Comparison of ENCODE assay signal across 1 mouse cellular context in the genomic region with DNA sequence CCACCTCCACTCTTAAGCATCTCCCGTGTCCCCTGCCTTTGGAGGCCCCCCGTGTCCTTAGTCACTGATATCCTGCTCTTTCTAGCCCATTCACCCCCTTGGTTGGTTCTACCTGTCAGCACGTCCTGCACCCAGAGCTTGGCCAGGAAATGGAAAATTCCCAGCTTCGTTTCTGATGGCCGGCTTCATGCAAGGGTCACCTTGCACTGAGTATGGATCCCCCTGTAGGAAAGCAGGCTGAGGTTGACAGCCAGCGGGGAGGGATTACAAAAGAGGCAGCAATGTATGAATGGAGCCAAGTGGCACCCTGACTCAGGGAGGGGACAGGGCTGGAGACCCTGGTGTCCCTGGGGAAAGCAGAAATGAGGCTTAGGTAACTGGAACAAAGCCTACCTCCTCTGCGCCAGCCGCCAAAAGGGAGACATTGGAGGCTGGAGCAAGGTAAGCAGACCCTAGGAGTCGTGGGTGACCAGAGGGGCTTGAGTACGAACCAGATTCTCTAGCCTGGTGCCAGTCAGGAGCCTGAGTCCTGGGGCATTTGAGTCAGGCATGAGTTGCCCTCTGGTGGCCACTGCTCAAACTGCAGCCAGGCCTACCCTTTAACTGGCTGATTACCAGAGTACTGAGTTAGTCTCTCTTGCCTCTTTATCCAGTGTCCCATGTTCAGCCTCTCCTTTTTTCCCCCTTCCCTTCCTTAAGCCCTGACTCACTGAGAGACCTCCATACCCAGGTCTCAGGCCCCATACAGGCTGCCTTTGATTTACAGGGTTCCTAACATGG.
TF ChIP-seq lines count a peak whose summit lies in the region.

No protein-coding gene starts in this region.

TF ChIP-seq in MEL, 35 proteins besides CTCF, POLR2A, EP300 and RAD21:
- no peak for TF ChIP-seq HCFC1 (IDR thresholded peaks at IDR 0.05; ENCODE audit: low read depth, low read length)
- TF ChIP-seq KAT2A (conservative IDR thresholded peaks at IDR 0.05; ENCODE audit: low read depth, low read length) = no peak
- no peak for TF ChIP-seq USF2 (IDR thresholded peaks at IDR 0.05; ENCODE audit: borderline replicate concordance in 1 of 2, insufficient read depth in 1 of 2, low read depth in 1 of 2, low read length in 2 of 2)
- no peak for TF ChIP-seq JUND (IDR thresholded peaks at IDR 0.05; ENCODE audit: low read depth, low read length)
- no peak for TF ChIP-seq CHD1 (IDR thresholded peaks at IDR 0.05; ENCODE audit: low read depth, low read length)
- no peak for TF ChIP-seq NRF1 (IDR thresholded peaks at IDR 0.05; ENCODE audit: insufficient read depth, low read depth, low read length, poor library complexity, severe bottlenecking)
- no peak for TF ChIP-seq POLR2AphosphoS2 (IDR thresholded peaks at IDR 0.05; ENCODE audit: low read length)
- no peak for TF ChIP-seq MYB (IDR thresholded peaks at IDR 0.05; ENCODE audit: low read depth, low read length)
- TF ChIP-seq ZMIZ1 (IDR thresholded peaks at IDR 0.05; ENCODE audit: low read depth, low read length) = no peak
- TF ChIP-seq SMC3 (IDR thresholded peaks at IDR 0.05; ENCODE audit: low read depth, low read length) = peak; percentile 90
- TF ChIP-seq ZC3H11A (IDR thresholded peaks at IDR 0.05; ENCODE audit: low read depth, low read length) = peak; percentile 81
- no peak for TF ChIP-seq MAX (IDR thresholded peaks at IDR 0.05; ENCODE audit: low read length)
- no peak for TF ChIP-seq GATA1 (IDR thresholded peaks at IDR 0.05; ENCODE audit: low read depth, low read length)
- TF ChIP-seq GABPA (IDR thresholded peaks at IDR 0.05; ENCODE audit: low read depth, low read length) = no peak
TF ChIP-seq in MEL: peak in this region for 2.
